Mouse (Mus musculus) layer of hippocampus, postnatal 25 days (tissue): ENCODE results near the gene Snx9. TPM values are rescaled to one million over a fixed set of nuclear protein-coding genes. Genes with fewer than 3 reads are reported as not detected.
A peak's percentile ranks its signal among the peaks of the same experiment; 100 is the strongest.

Experiments
- DNase-seq, 2 experiments: peaks; one replicate each; pipeline ENCODE4 v3.0.0; 2022; ENCODE audit warnings: mixed read lengths in 2 of 2, low spot score in 1 of 2; ENCODE audit errors: extremely low spot score in 1 of 2
- total RNA-seq, 2 experiments: library from RNA; stranded (reverse); gene quantifications; 2 replicates each; pipeline ENCODE4 v1.2.3; 2021

Snx9 gene
- total RNA-seq, 2 experiments from 2014 or later, result 11.9 to 12.4 TPM

- no peak for DNase-seq
These were observed 779 bp downstream of the Snx9 start for GRCm38 (mm10) chr17:5841943-5842273.

GRCm38 (mm10) chr17:5842988-5843640 lies 2.0 kb downstream of the Snx9 start:
- DNase-seq, result no peak

GRCm38 (mm10) chr17:5843641-5843990 lies 2.5 kb downstream of the Snx9 start:
- no peak for DNase-seq

GRCm38 (mm10) chr17:5845376-5845775 lies 4.2 kb downstream of the Snx9 start:
- no peak for DNase-seq

- no peak for DNase-seq
These were observed 5.0 kb downstream of the Snx9 start for GRCm38 (mm10) chr17:5846101-5846500.

GRCm38 (mm10) chr17:5848706-5849415 lies 7.7 kb downstream of the Snx9 start:
- no peak for DNase-seq

GRCm38 (mm10) chr17:5849421-5849910 lies 8.3 kb downstream of the Snx9 start:
- peak in 1 of 2 experiments; percentile 36 for DNase-seq

- no peak for DNase-seq
These were observed 8.9 kb downstream of the Snx9 start for GRCm38 (mm10) chr17:5850031-5850430.

GRCm38 (mm10) chr17:5850476-5850875 lies 9.3 kb downstream of the Snx9 start:
- DNase-seq, result no peak

- DNase-seq, result no peak
These were observed 12.8 kb downstream of the Snx9 start for GRCm38 (mm10) chr17:5853936-5854335.

GRCm38 (mm10) chr17:5855560-5855959 lies 14.4 kb downstream of the Snx9 start:
- DNase-seq, result no peak

GRCm38 (mm10) chr17:5856426-5856825 lies 15.3 kb downstream of the Snx9 start:
- no peak for DNase-seq

- DNase-seq, result no peak
These were observed 16.1 kb downstream of the Snx9 start for GRCm38 (mm10) chr17:5857206-5857605.

GRCm38 (mm10) chr17:5858209-5858608 lies 17.1 kb downstream of the Snx9 start:
- DNase-seq, result no peak

GRCm38 (mm10) chr17:5862285-5862684 lies 21.2 kb downstream of the Snx9 start:
- DNase-seq, result no peak

- DNase-seq, result no peak
These were observed 21.7 kb downstream of the Snx9 start for GRCm38 (mm10) chr17:5862869-5863268.

GRCm38 (mm10) chr17:5863745-5864144 lies 22.6 kb downstream of the Snx9 start:
- DNase-seq, result no peak

GRCm38 (mm10) chr17:5867456-5867855 lies 26.3 kb downstream of the Snx9 start:
- DNase-seq, result no peak

GRCm38 (mm10) chr17:5868319-5869031 lies 27.3 kb downstream of the Snx9 start:
- DNase-seq, result no peak

GRCm38 (mm10) chr17:5869461-5869860 lies 28.3 kb downstream of the Snx9 start:
- DNase-seq, result no peak

GRCm38 (mm10) chr17:5870002-5870401 lies 28.9 kb downstream of the Snx9 start:
- DNase-seq, result no peak

GRCm38 (mm10) chr17:5870696-5871095 lies 29.6 kb downstream of the Snx9 start:
- DNase-seq, result no peak
